Mouse (Mus musculus): ENCODE measurements around the gene Rnf2. TPM values are rescaled to one million over a fixed set of nuclear protein-coding genes. Genes with fewer than 3 reads are reported as not detected.
A peak's percentile ranks its signal among the peaks of the same experiment; 100 is the strongest.

Gene Rnf2
- polyA plus RNA-seq, 1 experiment: 12.0 TPM

GRCm38 (mm10) chr1:151515733-151516132, 15.0 kb upstream of the Rnf2 start:
- Histone ChIP-seq H3K4me1 (ENCODE audit: control insufficient read depth, insufficient read depth, low read length) (no peaks in the 10 kb centered on the region), H3K4me3 (replicated peaks; ENCODE audit: extremely low read depth, low read depth, low read length) (no peak overlapping the region)
- no peak for TF ChIP-seq POLR2A (IDR thresholded peaks at IDR 0.05; ENCODE audit: borderline replicate concordance, extremely low read depth, low read depth, low read length)
- no peak for TF ChIP-seq CTCF (IDR thresholded peaks at IDR 0.05; ENCODE audit: insufficient read depth, low read length)
- 63% methylated on average over 1 of the region's 1 CpGs for WGBS
- no peak for DNase-seq

DNA sequence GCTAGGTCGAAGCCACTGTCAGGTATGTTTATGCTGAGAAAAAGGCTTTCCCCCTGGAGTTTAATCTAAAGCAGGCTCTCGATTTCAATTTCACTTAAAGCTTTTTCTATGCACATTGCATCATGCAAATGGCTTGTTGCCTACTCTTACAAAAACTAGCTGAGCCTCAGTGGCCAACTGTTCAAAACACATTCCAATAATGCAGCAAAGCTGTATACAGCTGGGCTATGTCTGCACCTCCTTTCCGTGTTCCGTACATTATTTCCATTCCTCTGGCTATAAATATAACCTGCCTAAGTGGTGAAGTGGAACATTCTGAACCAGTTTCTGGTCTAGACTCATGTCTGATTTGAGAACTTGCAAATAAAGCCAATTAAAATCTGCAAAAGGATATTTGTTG, 13.4 kb upstream of the Rnf2 start:
- Histone ChIP-seq H3K4me1 (ENCODE audit: control insufficient read depth, insufficient read depth, low read length) (no peaks in the 10 kb centered on the region), H3K4me3 (replicated peaks; ENCODE audit: extremely low read depth, low read depth, low read length) (no peak overlapping the region)
- 68% methylated on average over 4 of the region's 4 CpGs for WGBS
- TF ChIP-seq POLR2A (IDR thresholded peaks at IDR 0.05; ENCODE audit: borderline replicate concordance, extremely low read depth, low read depth, low read length) (no peak), CTCF (IDR thresholded peaks at IDR 0.05; ENCODE audit: insufficient read depth, low read length) (no peak)
- no peak for DNase-seq

DNA sequence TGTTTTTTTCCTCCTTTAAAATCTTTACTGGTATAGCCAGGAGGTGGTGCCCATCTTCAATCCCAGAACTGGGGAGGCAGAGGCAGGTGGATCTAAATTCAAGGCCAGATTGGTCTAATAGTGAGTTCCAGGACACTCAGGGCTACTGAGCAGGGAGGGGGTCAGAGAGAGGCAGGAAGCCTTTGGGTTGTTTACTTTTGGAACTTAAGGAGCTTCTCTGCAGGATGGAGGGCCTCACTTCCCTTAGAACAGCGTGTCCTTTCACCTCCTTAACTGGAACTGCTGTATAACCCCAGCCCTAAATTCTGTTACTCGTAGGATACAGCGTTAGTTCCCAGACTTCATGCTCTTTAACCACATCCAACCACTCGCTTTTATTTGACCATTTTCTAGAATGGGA, 10.1 kb upstream of the Rnf2 start:
- TF ChIP-seq CTCF (IDR thresholded peaks at IDR 0.05; ENCODE audit: insufficient read depth, low read length) (no peak), POLR2A (IDR thresholded peaks at IDR 0.05; ENCODE audit: borderline replicate concordance, extremely low read depth, low read depth, low read length) (no peak)
- H3K4me3 ChIP-seq (replicated peaks; ENCODE audit: extremely low read depth, low read depth, low read length): no peak overlapping the region
- no peaks in the 10 kb centered on the region for H3K4me1 ChIP-seq (ENCODE audit: control insufficient read depth, insufficient read depth, low read length)
- 18% methylated on average over 4 of the region's 4 CpGs for WGBS
- no peak for DNase-seq

DNA sequence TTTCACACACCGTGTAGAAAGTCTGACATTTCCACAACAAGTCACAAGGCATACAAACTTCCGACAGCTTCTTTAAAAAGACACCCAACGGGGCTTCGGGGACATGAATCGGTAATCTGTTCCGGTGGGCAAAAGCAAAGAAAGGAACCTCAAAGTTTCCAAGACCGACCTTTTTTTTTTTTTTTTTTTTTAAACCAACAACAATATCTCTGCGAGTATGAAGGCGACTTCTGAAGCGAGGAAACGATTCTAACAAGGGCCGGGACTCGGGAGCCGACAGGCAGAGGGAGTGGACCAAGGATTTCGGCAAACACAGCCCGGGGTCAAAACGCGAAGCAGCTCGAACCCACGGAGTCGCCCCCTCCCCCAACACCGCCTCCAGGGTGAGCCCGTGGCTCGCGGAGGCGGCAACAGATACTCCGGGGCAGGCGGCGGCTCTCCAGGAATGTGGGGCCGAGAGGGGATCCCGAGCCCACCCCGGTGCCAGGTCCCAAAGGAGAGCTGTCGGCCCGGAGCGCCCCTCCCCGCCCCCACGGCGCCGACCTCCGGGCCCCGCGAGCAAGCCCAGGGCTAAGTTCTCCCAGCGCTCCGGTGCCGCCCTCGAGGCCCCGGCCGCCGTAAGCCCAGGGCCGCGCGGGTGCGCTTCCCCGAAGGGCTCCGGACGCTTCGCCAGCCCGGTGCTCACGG, 797 bp downstream of the Rnf2 start:
- Histone ChIP-seq H3K4me1 (ENCODE audit: control insufficient read depth, insufficient read depth, low read length) (peaks cover 3% of the 10 kb centered on the region), H3K4me3 (replicated peaks; ENCODE audit: extremely low read depth, low read depth, low read length) (peak overlapping the region; percentile 82)
- TF ChIP-seq POLR2A (IDR thresholded peaks at IDR 0.05; ENCODE audit: borderline replicate concordance, extremely low read depth, low read depth, low read length) (no peak), CTCF (IDR thresholded peaks at IDR 0.05; ENCODE audit: insufficient read depth, low read length) (no peak)
- DNase-seq: peak; percentile 59
- under 1% methylated on average over 59 of the region's 59 CpGs for WGBS

GRCm38 (mm10) chr1:151498381-151498780, 2.4 kb downstream of the Rnf2 start:
- TF ChIP-seq CTCF (IDR thresholded peaks at IDR 0.05; ENCODE audit: insufficient read depth, low read length): no peak
- TF ChIP-seq POLR2A (IDR thresholded peaks at IDR 0.05; ENCODE audit: borderline replicate concordance, extremely low read depth, low read depth, low read length): no peak

DNA sequence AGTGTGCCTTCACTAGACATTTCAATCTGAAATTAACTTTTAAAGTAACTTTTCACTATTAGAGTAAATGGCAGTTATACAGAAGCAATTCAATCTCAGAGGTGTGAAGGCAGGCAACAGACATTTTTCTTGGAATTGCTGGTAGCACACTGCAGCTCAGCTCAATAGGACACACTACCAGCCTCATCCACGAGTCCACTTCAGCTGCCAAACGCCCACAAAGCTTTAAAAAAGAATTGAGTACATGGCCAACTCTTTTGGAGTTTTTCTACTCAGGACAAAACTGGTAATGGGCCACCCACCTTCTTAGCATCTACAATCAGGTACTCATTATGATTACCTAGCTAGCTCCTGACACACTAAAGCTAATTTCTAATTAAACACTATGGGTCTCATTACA, 2.8 kb downstream of the Rnf2 start:
- Histone ChIP-seq H3K4me3 (replicated peaks; ENCODE audit: extremely low read depth, low read depth, low read length) (no peak overlapping the region), H3K4me1 (ENCODE audit: control insufficient read depth, insufficient read depth, low read length) (peaks cover 3% of the 10 kb centered on the region)
- WGBS: 56% methylated on average over 2 of the region's 2 CpGs
- no peak for DNase-seq
- TF ChIP-seq CTCF (IDR thresholded peaks at IDR 0.05; ENCODE audit: insufficient read depth, low read length) (no peak), POLR2A (IDR thresholded peaks at IDR 0.05; ENCODE audit: borderline replicate concordance, extremely low read depth, low read depth, low read length) (no peak)

More at GRCm38 (mm10) chr1:151498381-151498780, 2.4 kb downstream of the Rnf2 start:
- Histone ChIP-seq H3K4me1 (ENCODE audit: control insufficient read depth, insufficient read depth, low read length) (peaks cover 3% of the 10 kb centered on the region), H3K4me3 (replicated peaks; ENCODE audit: extremely low read depth, low read depth, low read length) (no peak overlapping the region)
- WGBS: 74% methylated on average over 3 of the region's 3 CpGs
- DNase-seq: no peak

GRCm38 (mm10) chr1:151497028-151497427, 3.7 kb downstream of the Rnf2 start:
- Histone ChIP-seq H3K4me1 (ENCODE audit: control insufficient read depth, insufficient read depth, low read length) (peaks cover 3% of the 10 kb centered on the region), H3K4me3 (replicated peaks; ENCODE audit: extremely low read depth, low read depth, low read length) (no peak overlapping the region)
- peak; percentile 25 for DNase-seq
- TF ChIP-seq CTCF (IDR thresholded peaks at IDR 0.05; ENCODE audit: insufficient read depth, low read length): peak; percentile 56
- TF ChIP-seq POLR2A (IDR thresholded peaks at IDR 0.05; ENCODE audit: borderline replicate concordance, extremely low read depth, low read depth, low read length): no peak
- 87% methylated on average over 8 of the region's 8 CpGs for WGBS

- DNase-seq: no peak
- Histone ChIP-seq H3K4me3 (replicated peaks; ENCODE audit: extremely low read depth, low read depth, low read length) (no peak overlapping the region), H3K4me1 (ENCODE audit: control insufficient read depth, insufficient read depth, low read length) (peaks cover 3% of the 10 kb centered on the region)
- WGBS: 68% methylated on average over 2 of the region's 2 CpGs
- no peak for TF ChIP-seq CTCF (IDR thresholded peaks at IDR 0.05; ENCODE audit: insufficient read depth, low read length)
- no peak for TF ChIP-seq POLR2A (IDR thresholded peaks at IDR 0.05; ENCODE audit: borderline replicate concordance, extremely low read depth, low read depth, low read length)
Observed at GRCm38 (mm10) chr1:151495635-151496285, 5.0 kb downstream of the Rnf2 start.

DNA sequence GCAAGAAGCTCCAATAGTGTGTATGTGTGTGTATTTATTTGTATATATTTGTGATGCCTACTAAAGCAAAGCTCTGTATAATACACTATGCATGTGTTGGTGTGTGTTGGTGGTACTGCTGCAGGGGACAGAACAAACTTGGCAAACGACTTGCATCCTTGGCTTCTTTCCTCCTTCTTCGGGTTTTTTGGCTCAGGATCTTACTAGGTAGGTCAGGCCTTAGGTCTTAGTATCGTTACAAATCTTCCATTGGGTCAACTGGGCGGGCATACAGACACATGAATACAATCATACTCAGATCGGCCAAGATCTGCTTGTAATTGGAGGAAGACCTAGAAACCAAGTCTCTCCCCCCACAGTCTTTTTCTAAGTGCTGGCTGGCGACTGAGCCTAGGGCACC, 6.0 kb downstream of the Rnf2 start:
- H3K4me1 ChIP-seq (ENCODE audit: control insufficient read depth, insufficient read depth, low read length): peaks cover 5% of the 10 kb centered on the region
- TF ChIP-seq POLR2A (IDR thresholded peaks at IDR 0.05; ENCODE audit: borderline replicate concordance, extremely low read depth, low read depth, low read length): no peak
- TF ChIP-seq CTCF (IDR thresholded peaks at IDR 0.05; ENCODE audit: insufficient read depth, low read length): no peak
- 46% methylated on average over 6 of the region's 6 CpGs for WGBS
- no peak overlapping the region for H3K4me3 ChIP-seq (replicated peaks; ENCODE audit: extremely low read depth, low read depth, low read length)
- no peak for DNase-seq

DNA sequence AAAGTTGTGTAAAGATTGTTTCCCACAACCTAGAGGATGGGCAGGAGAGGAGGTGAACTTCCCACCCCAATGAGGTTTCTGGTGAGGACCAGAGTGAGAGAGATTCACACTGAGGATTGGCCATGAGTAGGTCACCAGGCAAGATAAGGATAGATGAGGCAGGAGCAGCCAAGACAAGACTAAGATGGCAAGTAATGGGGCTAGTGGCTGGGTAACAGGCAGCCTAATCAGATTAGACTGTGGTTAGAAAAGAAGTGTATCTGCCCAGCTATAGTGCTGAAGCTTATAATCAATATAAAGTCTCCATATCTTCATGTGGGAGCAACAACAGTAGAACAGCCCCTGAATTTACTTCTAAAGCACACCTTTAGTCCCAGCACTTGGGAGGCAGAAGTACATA, 6.9 kb downstream of the Rnf2 start:
- no peak for DNase-seq
- Histone ChIP-seq H3K4me3 (replicated peaks; ENCODE audit: extremely low read depth, low read depth, low read length) (no peak overlapping the region), H3K4me1 (ENCODE audit: control insufficient read depth, insufficient read depth, low read length) (peaks cover 4% of the 10 kb centered on the region)
- TF ChIP-seq POLR2A (IDR thresholded peaks at IDR 0.05; ENCODE audit: borderline replicate concordance, extremely low read depth, low read depth, low read length) (no peak), CTCF (IDR thresholded peaks at IDR 0.05; ENCODE audit: insufficient read depth, low read length) (no peak)

Data from lung, adult 2 months (tissue).